Mouse (Mus musculus): ENCODE results near the gene Sp100. TPM values are rescaled to one million over a fixed set of nuclear protein-coding genes. Genes with fewer than 3 reads are reported as not detected.

The Sp100 gene
- polyA plus RNA-seq, 2 experiments from 2014 or later = 907 to 1,062 TPM

GRCm38 (mm10) chr1:85751494-85751893 lies 101.7 kb downstream of the Sp100 start:
- ATAC-seq = peak; percentile 88

GRCm38 (mm10) chr1:85751932-85752680 lies 102.3 kb downstream of the Sp100 start:
- ATAC-seq = peak; percentile 8

- no peak for ATAC-seq
Measured at GRCm38 (mm10) chr1:85757531-85758230, 107.9 kb downstream of the Sp100 start.

GRCm38 (mm10) chr1:85758231-85758968 lies 108.6 kb downstream of the Sp100 start:
- no peak for ATAC-seq

- no peak for ATAC-seq
Measured at GRCm38 (mm10) chr1:85758969-85759293, 109.1 kb downstream of the Sp100 start.

Other genes with a start within 250 kb of the Sp100 start
- not detected for gene G530012D18Rik, start 74.3 kb upstream of the Sp100 start, polyA plus RNA-seq (2017; shearing (Covaris generic))
- 100 to 1,000 TPM; 278 to 316 TPM for gene Sp110, start 51.2 kb upstream of the Sp100 start, polyA plus RNA-seq (2017; shearing (Covaris generic))
- gene Sp140, start 49.6 kb upstream of the Sp100 start, polyA plus RNA-seq (2017; shearing (Covaris generic)) = 10 to 100 TPM; 74.8 to 82.4 TPM
- gene A630001G21Rik, start 128.7 kb downstream of the Sp100 start, polyA plus RNA-seq (2017; shearing (Covaris generic)) = 10 to 100 TPM; 36.4 to 40.2 TPM
- gene Cab39, start 143.5 kb downstream of the Sp100 start, polyA plus RNA-seq (2017; shearing (Covaris generic)) = 10 to 100 TPM; 45.1 to 58.3 TPM
- gene Itm2c, start 244.3 kb downstream of the Sp100 start, polyA plus RNA-seq (2017; shearing (Covaris generic)) = 100 to 1,000 TPM in 1 of 2 experiments, 10 to 100 TPM in 1; 75.8 to 126 TPM